Mouse (Mus musculus): Measurements from ENCODE around the gene Sdf2. TPM values are rescaled to one million over a fixed set of nuclear protein-coding genes. Genes with fewer than 3 reads are reported as not detected.
"Not testable (repeated sequence)": the region's sequence is repeated elsewhere in the genome, so short reads cannot be mapped to it uniquely, and the experiment has no call there.

Gene Sdf2
- total RNA-seq, 2 experiments from 2014 or later = 45.7 to 49.5 TPM

DNA sequence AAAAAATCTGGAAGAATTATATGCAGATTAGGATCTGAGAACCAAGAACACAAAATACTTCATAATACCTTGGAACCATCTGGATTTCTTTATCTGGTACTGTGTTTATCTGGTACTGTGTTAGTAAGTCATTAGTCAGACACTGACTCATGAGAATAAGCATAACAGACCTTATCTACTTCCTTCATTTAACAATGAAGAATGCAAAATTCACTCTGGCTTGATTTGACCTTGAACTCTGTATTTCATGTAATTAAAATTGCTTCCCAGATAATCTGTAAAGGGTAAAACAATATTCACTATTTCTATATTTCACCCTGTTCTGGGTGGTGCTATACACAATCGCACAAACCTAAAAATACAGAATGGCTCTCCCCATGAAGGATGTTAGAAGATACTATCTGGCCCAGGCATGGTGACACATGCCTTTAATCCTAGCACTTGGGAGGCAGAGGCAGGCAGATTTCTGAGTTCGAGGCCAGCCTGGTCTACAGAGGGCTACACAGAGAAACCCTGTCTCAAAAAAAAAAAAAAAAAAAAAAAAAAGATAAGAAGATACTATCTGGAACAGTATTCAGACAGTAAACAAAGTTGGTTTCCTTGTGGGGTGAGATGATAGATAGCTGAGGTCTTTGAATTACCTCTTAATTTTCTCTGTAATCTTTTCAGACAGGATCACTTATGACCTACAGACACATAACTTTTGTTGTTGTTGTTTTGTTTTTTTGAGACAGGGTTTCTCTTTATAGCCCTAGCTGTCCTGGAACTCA lies 15.1 kb downstream of the Sdf2 start:
- no peak for ATAC-seq (replicated peaks; ENCODE audit: low FRiP score, low TSS enrichment, poor library complexity, severe bottlenecking)

GRCm38 (mm10) chr11:78261380-78262352 lies 16.1 kb downstream of the Sdf2 start, which contains the start of gene 2610507B11Rik:
TSS of gene 2610507B11Rik (plus strand) at chr11:78261752.
- peak; percentile 80 for ATAC-seq (replicated peaks; ENCODE audit: low FRiP score, low TSS enrichment, poor library complexity, severe bottlenecking)

- ATAC-seq (replicated peaks; ENCODE audit: low FRiP score, low TSS enrichment, poor library complexity, severe bottlenecking) = peak; percentile 39
Measured at GRCm38 (mm10) chr11:78262550-78262949, 17.0 kb downstream of the Sdf2 start.

GRCm38 (mm10) chr11:78265571-78265970 lies 20.0 kb downstream of the Sdf2 start:
- ATAC-seq (replicated peaks; ENCODE audit: low FRiP score, low TSS enrichment, poor library complexity, severe bottlenecking) = no peak

DNA sequence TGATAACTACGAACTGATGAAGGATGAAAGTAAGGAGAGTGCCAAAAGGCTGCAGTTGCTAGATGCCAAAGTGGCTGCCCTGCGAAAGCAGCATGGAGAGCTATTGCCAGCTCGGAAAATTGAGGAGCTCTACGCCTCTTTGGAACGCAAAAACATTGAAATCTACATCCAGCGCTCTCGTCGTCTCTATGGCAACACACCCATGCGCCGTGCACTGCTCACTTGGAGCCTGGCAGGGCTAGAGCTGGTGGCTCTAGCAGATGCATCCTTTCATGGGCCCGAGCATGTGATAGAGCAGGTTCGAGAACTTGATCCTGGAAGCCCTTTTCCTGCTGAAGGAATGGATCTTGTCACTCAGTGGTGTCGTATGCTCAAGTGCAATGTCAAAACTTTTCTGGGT lies 26.4 kb downstream of the Sdf2 start:
- no peak for ATAC-seq (replicated peaks; ENCODE audit: low FRiP score, low TSS enrichment, poor library complexity, severe bottlenecking)

DNA sequence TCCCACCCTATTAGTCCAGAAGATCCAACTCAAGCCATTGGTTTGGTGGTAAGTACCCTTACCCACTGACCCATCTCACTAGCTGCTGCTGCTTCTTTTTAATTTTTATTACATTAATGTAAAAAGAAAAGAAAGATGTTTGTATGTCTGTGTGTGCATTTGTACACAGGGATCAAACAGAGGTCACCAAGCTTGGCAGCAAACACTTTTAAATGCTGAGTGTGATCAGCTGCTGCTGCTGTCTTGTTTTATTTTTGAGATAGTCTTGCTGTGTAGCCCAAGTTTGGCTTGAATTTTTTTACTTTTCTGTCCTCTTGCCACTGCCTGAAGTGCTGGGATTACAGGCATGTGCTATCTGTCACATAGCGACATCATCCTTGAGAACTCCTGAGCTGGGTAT lies 30.1 kb downstream of the Sdf2 start:
- no peak for ATAC-seq (replicated peaks; ENCODE audit: low FRiP score, low TSS enrichment, poor library complexity, severe bottlenecking)

DNA sequence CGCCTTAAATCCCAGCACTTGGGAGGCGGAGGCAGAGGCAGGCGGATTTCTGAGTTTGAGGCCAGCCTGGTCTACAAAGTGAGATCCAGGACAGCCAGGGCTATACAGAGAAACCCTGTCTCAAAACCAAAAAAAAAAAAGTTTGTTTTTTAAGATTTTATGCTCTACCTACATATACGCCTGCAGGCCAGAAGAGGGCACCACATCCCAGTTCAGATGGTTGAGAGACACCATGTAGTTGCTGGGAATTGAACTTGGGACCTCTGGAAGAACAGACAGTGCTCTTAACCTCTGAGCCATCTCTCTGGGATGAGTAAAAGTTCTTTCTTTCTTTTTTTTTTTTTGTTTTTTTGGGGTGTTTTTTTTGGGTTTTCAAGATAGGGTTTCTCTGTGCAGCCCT lies 30.6 kb downstream of the Sdf2 start:
- not testable (repeated sequence) for ATAC-seq (replicated peaks; ENCODE audit: low FRiP score, low TSS enrichment, poor library complexity, severe bottlenecking)

- ATAC-seq (replicated peaks; ENCODE audit: low FRiP score, low TSS enrichment, poor library complexity, severe bottlenecking) = no peak
Measured at GRCm38 (mm10) chr11:78278853-78279252, 33.3 kb downstream of the Sdf2 start.

DNA sequence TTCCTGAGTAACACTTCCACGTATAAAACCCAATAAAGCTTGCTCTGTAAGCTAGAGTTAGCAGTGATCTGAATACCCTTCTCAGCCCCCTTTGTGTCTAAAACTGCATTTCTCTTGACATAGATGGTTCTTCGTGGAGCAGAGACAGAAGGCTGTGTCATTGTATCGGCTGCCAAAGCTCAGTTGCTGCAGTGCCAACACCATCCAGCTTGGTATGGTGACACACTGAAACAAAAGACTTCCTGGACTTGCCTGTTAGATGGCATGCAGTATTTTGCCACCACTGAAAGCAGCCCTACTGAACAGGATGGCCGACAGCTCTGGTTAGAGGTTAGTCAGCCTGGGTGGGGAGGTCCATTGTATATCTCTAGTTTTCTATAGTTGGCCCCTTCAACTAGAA lies 34.0 kb downstream of the Sdf2 start:
- ATAC-seq (replicated peaks; ENCODE audit: low FRiP score, low TSS enrichment, poor library complexity, severe bottlenecking) = no peak

- ATAC-seq (replicated peaks; ENCODE audit: low FRiP score, low TSS enrichment, poor library complexity, severe bottlenecking) = no peak
Measured at GRCm38 (mm10) chr11:78289146-78289763, 43.7 kb downstream of the Sdf2 start.

DNA sequence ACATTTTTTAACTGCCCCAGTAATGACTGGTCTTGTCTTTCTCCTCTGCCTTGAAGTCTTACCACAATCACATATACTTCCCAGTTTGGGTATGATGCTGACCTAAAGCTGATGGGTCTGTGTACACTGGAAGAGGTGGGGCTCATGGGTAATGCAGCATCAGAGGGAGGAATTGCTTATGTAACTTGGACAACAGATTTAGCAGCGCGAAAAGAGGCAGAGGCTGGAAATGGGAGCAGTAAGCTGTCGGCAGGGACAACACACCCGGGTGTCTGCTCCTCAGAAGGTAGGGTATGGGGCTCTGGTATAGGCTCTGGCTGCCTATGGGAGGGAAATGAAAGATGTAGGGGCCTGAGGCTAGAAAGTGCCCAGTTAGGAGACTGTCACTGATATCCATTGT lies 45.1 kb downstream of the Sdf2 start, which contains the start of gene BC030499:
TSS of gene BC030499 (plus strand) at position 188 of the 400 bp plus-strand sequence.
- no peak for ATAC-seq (replicated peaks; ENCODE audit: low FRiP score, low TSS enrichment, poor library complexity, severe bottlenecking)

- ATAC-seq (replicated peaks; ENCODE audit: low FRiP score, low TSS enrichment, poor library complexity, severe bottlenecking) = no peak
Measured at GRCm38 (mm10) chr11:78294585-78294984, 49.0 kb downstream of the Sdf2 start.

GRCm38 (mm10) chr11:78300917-78301316 lies 55.4 kb downstream of the Sdf2 start:
- ATAC-seq (replicated peaks; ENCODE audit: low FRiP score, low TSS enrichment, poor library complexity, severe bottlenecking) = no peak

GRCm38 (mm10) chr11:78301357-78302084 lies 56.0 kb downstream of the Sdf2 start, which contains the start of gene Spag5:
TSS of gene Spag5 (plus strand) at chr11:78301529.
- ATAC-seq (replicated peaks; ENCODE audit: low FRiP score, low TSS enrichment, poor library complexity, severe bottlenecking) = peak; percentile 100

Other genes starting within 250 kb of the Sdf2 start
- gene Dhrs13, start 213.5 kb upstream of the Sdf2 start, total RNA-seq (2014; fragmentation: Nextera tagmentation) = 11.8 and 14.4 TPM in 2 replicates
- 9.7 and 14.2 TPM in 2 replicates for gene Dhrs13, start 213.5 kb upstream of the Sdf2 start, total RNA-seq (2017)
- 19.2 and 19.7 TPM in 2 replicates for gene Flot2, start 207.8 kb upstream of the Sdf2 start, total RNA-seq (2014; fragmentation: Nextera tagmentation)
- gene Flot2, start 207.8 kb upstream of the Sdf2 start, total RNA-seq (2017) = 23.2 and 23.6 TPM in 2 replicates
- 26.2 and 32.2 TPM in 2 replicates for gene Eral1, start 165.4 kb upstream of the Sdf2 start, total RNA-seq (2014; fragmentation: Nextera tagmentation)
- 34.9 and 36.6 TPM in 2 replicates for gene Eral1, start 165.4 kb upstream of the Sdf2 start, total RNA-seq (2017)
- 10.2 and 14.3 TPM in 2 replicates for gene Fam222b, start 151.1 kb upstream of the Sdf2 start, total RNA-seq (2014; fragmentation: Nextera tagmentation)
- 1.8 and 3.9 TPM in 2 replicates for gene Fam222b, start 151.1 kb upstream of the Sdf2 start, total RNA-seq (2017)
- gene Traf4, start 80.2 kb upstream of the Sdf2 start, total RNA-seq (2014; fragmentation: Nextera tagmentation) = 30.3 and 39.1 TPM in 2 replicates
- gene Traf4, start 80.2 kb upstream of the Sdf2 start, total RNA-seq (2017) = 10.3 and 18.0 TPM in 2 replicates
- gene Nek8, start 69.1 kb upstream of the Sdf2 start, total RNA-seq (2014; fragmentation: Nextera tagmentation) = 26.7 and 38.5 TPM in 2 replicates
- gene Nek8, start 69.1 kb upstream of the Sdf2 start, total RNA-seq (2017) = 3.7 and 7.4 TPM in 2 replicates
- gene Tlcd1, start 69.0 kb upstream of the Sdf2 start, total RNA-seq (2014; fragmentation: Nextera tagmentation) = 24.4 and 25.2 TPM in 2 replicates
- gene Tlcd1, start 69.0 kb upstream of the Sdf2 start, total RNA-seq (2017) = 13.3 and 19.6 TPM in 2 replicates
- gene Rpl23a, start 62.2 kb upstream of the Sdf2 start, total RNA-seq (2014; fragmentation: Nextera tagmentation) = 5,168 and 5,735 TPM in 2 replicates
- gene Rpl23a, start 62.2 kb upstream of the Sdf2 start, total RNA-seq (2017) = 4,325 and 4,755 TPM in 2 replicates
- gene Rab34, start 57.3 kb upstream of the Sdf2 start, total RNA-seq (2014; fragmentation: Nextera tagmentation) = 4.8 TPM in 1 of 2 replicates, not detected in the other
- not detected in 2 replicates for gene Rab34, start 57.3 kb upstream of the Sdf2 start, total RNA-seq (2017)
- not detected in 2 replicates for gene Proca1, start 52.4 kb upstream of the Sdf2 start, total RNA-seq (2014; fragmentation: Nextera tagmentation)
- 1.2 TPM in 1 of 2 replicates, not detected in the other for gene Proca1, start 52.4 kb upstream of the Sdf2 start, total RNA-seq (2017)
- gene Supt6, start 241 bp downstream of the Sdf2 start, total RNA-seq (2014; fragmentation: Nextera tagmentation) = 51.1 and 51.9 TPM in 2 replicates
- gene Supt6, start 241 bp downstream of the Sdf2 start, total RNA-seq (2017) = 46.0 and 52.5 TPM in 2 replicates
- gene 2610507B11Rik, start 16.0 kb downstream of the Sdf2 start, total RNA-seq (2014; fragmentation: Nextera tagmentation) = 91.6 and 110 TPM in 2 replicates
- 55.5 and 72.4 TPM in 2 replicates for gene 2610507B11Rik, start 16.0 kb downstream of the Sdf2 start, total RNA-seq (2017)
- 0.55 and 1.3 TPM in 2 replicates for gene BC030499, start 45.1 kb downstream of the Sdf2 start, total RNA-seq (2014; fragmentation: Nextera tagmentation)
- gene BC030499, start 45.1 kb downstream of the Sdf2 start, total RNA-seq (2017) = 0.50 and 0.89 TPM in 2 replicates
- 47.4 and 52.6 TPM in 2 replicates for gene Spag5, start 55.8 kb downstream of the Sdf2 start, total RNA-seq (2014; fragmentation: Nextera tagmentation)
- 42.0 and 62.4 TPM in 2 replicates for gene Spag5, start 55.8 kb downstream of the Sdf2 start, total RNA-seq (2017)
- 0.39 and 2.4 TPM in 2 replicates for gene Aldoc, start 77.2 kb downstream of the Sdf2 start, total RNA-seq (2014; fragmentation: Nextera tagmentation)
- 0.84 TPM in 1 of 2 replicates, not detected in the other for gene Aldoc, start 77.2 kb downstream of the Sdf2 start, total RNA-seq (2017)
- 40.5 and 44.5 TPM in 2 replicates for gene Pigs, start 82.7 kb downstream of the Sdf2 start, total RNA-seq (2014; fragmentation: Nextera tagmentation)
- gene Pigs, start 82.7 kb downstream of the Sdf2 start, total RNA-seq (2017) = 10.0 and 10.4 TPM in 2 replicates
- 51.2 and 51.5 TPM in 2 replicates for gene Unc119, start 97.7 kb downstream of the Sdf2 start, total RNA-seq (2014; fragmentation: Nextera tagmentation)
- 20.0 and 27.2 TPM in 2 replicates for gene Unc119, start 97.7 kb downstream of the Sdf2 start, total RNA-seq (2017)
- gene Foxn1, start 140.8 kb downstream of the Sdf2 start, total RNA-seq (2014; fragmentation: Nextera tagmentation) = not detected in 2 replicates
- gene Foxn1, start 140.8 kb downstream of the Sdf2 start, total RNA-seq (2017) = not detected in 2 replicates
- gene Slc13a2, start 176.5 kb downstream of the Sdf2 start, total RNA-seq (2014; fragmentation: Nextera tagmentation) = not detected in 2 replicates
- gene Slc13a2, start 176.5 kb downstream of the Sdf2 start, total RNA-seq (2017) = not detected in 2 replicates
- 2.6 and 3.6 TPM in 2 replicates for gene Slc46a1, start 220.0 kb downstream of the Sdf2 start, total RNA-seq (2014; fragmentation: Nextera tagmentation)
- gene Slc46a1, start 220.0 kb downstream of the Sdf2 start, total RNA-seq (2017) = 0.56 and 0.76 TPM in 2 replicates